Comparison of ENCODE assay signal across 14 mouse cellular contexts in the genomic region with DNA sequence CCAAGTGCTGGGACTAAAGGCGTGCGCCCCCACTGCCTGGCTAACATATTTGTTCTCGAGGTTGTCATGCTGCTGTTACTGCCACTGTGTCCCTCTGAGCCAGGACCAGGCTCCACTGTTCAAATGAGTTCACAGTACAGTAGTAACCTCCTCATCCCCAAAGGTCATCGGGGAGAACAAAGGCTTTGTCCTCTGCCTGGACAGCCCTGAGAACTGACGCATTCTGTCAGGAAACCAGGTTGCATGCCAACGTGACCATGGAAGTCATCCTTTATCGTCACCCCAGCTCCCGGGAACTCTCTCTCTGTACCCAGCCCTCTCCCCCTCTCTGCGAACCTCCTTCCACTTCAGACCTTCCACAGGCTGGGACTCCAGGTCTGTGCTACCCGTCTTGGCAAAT.
DNase-seq lines count a peak whose midpoint lies in the region.
"Had no signal": no experiment of that assay in that cellular context is flagged by ENCODE, and none has a peak within 500 bp of the region (broad histone marks: within the 10 kb centered on the region; RNA-seq: fewer than 3 reads in every experiment).

No protein-coding gene starts in this region.

- peak; percentile 88 to 90 for DNase-seq in adrenal gland, adult (ENCODE audit: inconsistent age in 2 of 2, low spot score in 1 of 2)
- DNase-seq in adrenal gland, postnatal 25 days, result no peak
- peak; percentile 75 for DNase-seq in adrenal gland, adult 8-10 months
- no peak for DNase-seq in adrenal gland, postnatal 4 days (ENCODE audit: low spot score in 2 of 2)
- peak; percentile 59 for DNase-seq in adrenal gland, postnatal 10 days
- DNase-seq in adrenal gland, postnatal 36 days, result peak; percentile 61 to 71
- DNase-seq in urinary bladder, postnatal 4 days (ENCODE audit: low spot score in 2 of 2), result no peak
- DNase-seq: B cell, adult 2 months; cerebellum, adult 11 months; cerebellum, adult 18-20 months; cerebellum, adult 8-10 months; cerebellum, adult 9-11 months; cerebellum, postnatal 25 days; forebrain, postnatal 0 days had no signal

Comparison
In these comparisons a context has a peak if more than half of its experiments do, and no peak if none do; other contexts are left out.
1. DNase-seq: peak in adrenal gland, adult (2 of 2), adrenal gland, adult 8-10 months (single experiment), adrenal gland, postnatal 10 days (single experiment) and adrenal gland, postnatal 36 days (2 of 2); none in adrenal gland, postnatal 25 days (single experiment), adrenal gland, postnatal 4 days (0 of 2) and urinary bladder, postnatal 4 days (0 of 2).